9 mouse cellular contexts compared by ENCODE assay signal in genomic region chr9:118924554-118925085, GRCm38 (mm10). TPM values are rescaled to one million over a fixed set of nuclear protein-coding genes. Genes with fewer than 3 reads are reported as not detected.
DNase-seq lines count a peak whose midpoint lies in the region; ATAC-seq and TF ChIP-seq lines count a peak whose summit lies in the region.
"Had no signal": no experiment of that assay in that cellular context is flagged by ENCODE, and none has a peak within 500 bp of the region (broad histone marks: within the 10 kb centered on the region; RNA-seq: fewer than 3 reads in every experiment).

No protein-coding gene starts in this region.

- no peak for ATAC-seq in heart, embryonic 12.5 days (ENCODE audit: insufficient number of reproducible peaks, low FRiP score)
- ATAC-seq in heart, postnatal 0 days (ENCODE audit: insufficient read depth, low read depth): no peak

- intact Hi-C loops in left cerebral cortex, postnatal 25 days (cut with DNase I): loop anchor here (5.0 kb wide), 1 partner anchor 418 kb away; the partner anchor contains the start of gene Myd88

- no peak for TF ChIP-seq CTCF in heart, postnatal 0 days (IDR thresholded peaks at IDR 0.05; ENCODE audit: low read depth)

- no peaks in the 10 kb centered on the region for H3K9me3 ChIP-seq in heart, embryonic 12.5 days (replicated peaks)
- no peaks in the 10 kb centered on the region for H3K9me3 ChIP-seq in heart, postnatal 0 days (replicated peaks; ENCODE audit: control insufficient read depth, low read length)
- H3K9me3 ChIP-seq in midbrain, embryonic 10.5 days (replicated peaks): no peaks in the 10 kb centered on the region

- H3K27ac ChIP-seq in heart, embryonic 12.5 days (ENCODE audit: poor library complexity, severe bottlenecking): no peak overlapping the region
- H3K27ac ChIP-seq in heart, postnatal 0 days (ENCODE audit: low read depth): no peak overlapping the region
- H3K27ac ChIP-seq in midbrain, embryonic 10.5 days (replicated peaks): peak overlapping the region; percentile 87

- no peak for DNase-seq in heart, adult 11 months
- DNase-seq in R1 (ENCODE audit: low read depth, low spot score): peak; percentile 56
- DNase-seq in heart, postnatal 0 days (ENCODE audit: low spot score): no peak
- no peak for DNase-seq in midbrain, embryonic 10.5 days (ENCODE audit: low spot score)
- DNase-seq in frontal cortex, adult 2 months (ENCODE audit: extremely low spot score in 1 of 2, low spot score in 1 of 2): no peak
- DNase-seq in left cerebral cortex, postnatal 25 days (ENCODE audit: low spot score in 2 of 2): no peak
- DNase-seq in retina, postnatal 1 day: no peak

- H3K9ac ChIP-seq in heart, embryonic 12.5 days: peak overlapping the region; percentile 82
- peak overlapping the region; percentile 68 for H3K9ac ChIP-seq in heart, postnatal 0 days (replicated peaks; ENCODE audit: low read depth, low read length)

- no peak for TF ChIP-seq EP300 in heart, postnatal 0 days (IDR thresholded peaks at IDR 0.05; ENCODE audit: low read depth)

- peaks cover 27% of the 10 kb centered on the region for H3K4me1 ChIP-seq in heart, embryonic 12.5 days (replicated peaks)
- H3K4me1 ChIP-seq in heart, postnatal 0 days (ENCODE audit: control insufficient read depth, insufficient read depth): peaks cover 7% of the 10 kb centered on the region; the same call in 1 of the 2 replicates
- H3K4me1 ChIP-seq in midbrain, embryonic 10.5 days: peaks cover 43% of the 10 kb centered on the region

- WGBS in heart, embryonic 12.5 days: 15% methylated on average over 16 of the region's 16 CpGs
- WGBS in heart, postnatal 0 days: 19% methylated on average over 16 of the region's 16 CpGs
- 9% methylated on average over 16 of the region's 16 CpGs for WGBS in midbrain, embryonic 10.5 days

- 0 out of 2 replicates have a peak, but pooled peaks cover 5% of the 10 kb centered on the region for H3K27me3 ChIP-seq in heart, embryonic 12.5 days (replicated peaks)
- H3K27me3 ChIP-seq in heart, postnatal 0 days (ENCODE audit: control insufficient read depth, insufficient read depth, low read length): no peaks in the 10 kb centered on the region
- H3K27me3 ChIP-seq in midbrain, embryonic 10.5 days (ENCODE audit: low read depth, poor library complexity, severe bottlenecking): peaks cover 48% of the 10 kb centered on the region

- peak overlapping the region; percentile 98 for H3K4me2 ChIP-seq in heart, embryonic 12.5 days
- H3K4me2 ChIP-seq in heart, postnatal 0 days (ENCODE audit: low read depth, low read length): peak overlapping the region; percentile 93

- H3K4me3 ChIP-seq in heart, embryonic 12.5 days: peak overlapping the region; percentile 82
- H3K4me3 ChIP-seq in heart, postnatal 0 days (ENCODE audit: low read depth, low read length): peak overlapping the region; percentile 81
- H3K4me3 ChIP-seq in midbrain, embryonic 10.5 days: peak overlapping the region; percentile 74

- no peaks in the 10 kb centered on the region for H3K36me3 ChIP-seq in heart, embryonic 12.5 days
- no peaks in the 10 kb centered on the region for H3K36me3 ChIP-seq in heart, postnatal 0 days (replicated peaks; ENCODE audit: control insufficient read depth, insufficient read depth, low read length)
- no peaks in the 10 kb centered on the region for H3K36me3 ChIP-seq in midbrain, embryonic 10.5 days

RNA-seq across cellular contexts. Expression of gene Ctdspl, which starts 1.6 kb away (rescaled TPM):
- 7.8 and 9.7 TPM in 2 replicates for polyA plus RNA-seq in heart, embryonic 12.5 days (2016; fragmentation: Nextera tagmentation; extraction: Ambion mirVana)
- total RNA-seq in heart, postnatal 0 days (2014; rRNA removed; ENCODE audit: low replicate concordance): 12.6 and 33.7 TPM in 2 replicates
- polyA plus RNA-seq in heart, postnatal 0 days (2015; fragmentation: Nextera tagmentation; extraction: Ambion mirVana): 4.3 TPM in 2 replicates
- polyA plus RNA-seq in midbrain, embryonic 10.5 days (2016; fragmentation: Nextera tagmentation; extraction: Ambion mirVana): 6.2 and 6.6 TPM in 2 replicates
- 30.1 and 33.7 TPM in 2 replicates for polyA plus RNA-seq in frontal cortex, adult 2 months (2012; rRNA removed)
- 10 to 100 TPM; 31.9 to 38.7 TPM for total RNA-seq in left cerebral cortex, postnatal 25 days (2021)
- total RNA-seq: CH12.LX had no signal
